Mouse (Mus musculus): ENCODE measurements around the gene Gtf3c4.

The Gtf3c4 gene

GRCm38 (mm10) chr2:28799575-28799974, 40.6 kb downstream of the Gtf3c4 start:
- no peak for DNase-seq

- DNase-seq, result no peak
Observed at GRCm38 (mm10) chr2:28798390-28798789, 41.8 kb downstream of the Gtf3c4 start.

GRCm38 (mm10) chr2:28797490-28798106, 42.6 kb downstream of the Gtf3c4 start:
- no peak for DNase-seq

- no peak for DNase-seq
Observed at GRCm38 (mm10) chr2:28796298-28796697, 43.9 kb downstream of the Gtf3c4 start.

GRCm38 (mm10) chr2:28794623-28795022, 45.5 kb downstream of the Gtf3c4 start:
- no peak for DNase-seq

- no peak for DNase-seq
Observed at GRCm38 (mm10) chr2:28792931-28793610, 47.1 kb downstream of the Gtf3c4 start.

GRCm38 (mm10) chr2:28787067-28787619, 53.0 kb downstream of the Gtf3c4 start:
- no peak for DNase-seq

GRCm38 (mm10) chr2:28786355-28787066, 53.6 kb downstream of the Gtf3c4 start:
- no peak for DNase-seq

- no peak for DNase-seq
Observed at GRCm38 (mm10) chr2:28781310-28781709, 58.9 kb downstream of the Gtf3c4 start.

GRCm38 (mm10) chr2:28780001-28780782, 60.0 kb downstream of the Gtf3c4 start:
- no peak for DNase-seq

GRCm38 (mm10) chr2:28776728-28777127, 63.4 kb downstream of the Gtf3c4 start:
- DNase-seq, result no peak

- DNase-seq, result no peak
Observed at GRCm38 (mm10) chr2:28774073-28774472, 66.1 kb downstream of the Gtf3c4 start.

Data from thymus, postnatal 14 days (tissue).